Comparison of ENCODE assay signal across 8 mouse cellular contexts in genomic region chr9:15357484-15358275, GRCm38 (mm10). TPM values are rescaled to one million over a fixed set of nuclear protein-coding genes. Genes with fewer than 3 reads are reported as not detected.
A peak's percentile ranks its signal among the peaks of the same experiment; 100 is the strongest.
DNase-seq lines count a peak whose midpoint lies in the region; ATAC-seq and TF ChIP-seq lines count a peak whose summit lies in the region.

Cep295 (minus strand) TSS chr9:15357788.

- H3K9ac ChIP-seq in kidney, embryonic 14.5 days (ENCODE audit: low read depth, low read length): peak within 1 kb of the TSS; percentile 85
- H3K9ac ChIP-seq in limb, embryonic 15.5 days: peak within 1 kb of the TSS; percentile 76

- H3K9me3 ChIP-seq in kidney, embryonic 14.5 days (ENCODE audit: control insufficient read depth, low read length): no peaks in the 10 kb centered on the region
- no peaks in the 10 kb centered on the region for H3K9me3 ChIP-seq in limb, embryonic 15.5 days

- 0 out of 2 replicates have a peak, but pooled peaks have one; percentile 72 for TF ChIP-seq POLR2A in bone marrow macrophage, adult 2 months (IDR thresholded peaks at IDR 0.05; ENCODE audit: borderline replicate concordance, low read depth, low read length)
- peak; percentile 97 for TF ChIP-seq POLR2A in embryonic fibroblast, embryonic 13.5 days (IDR thresholded peaks at IDR 0.05; ENCODE audit: low read depth, low read length)

- H3K4me1 ChIP-seq in bone marrow macrophage, adult 2 months (ENCODE audit: control insufficient read depth, insufficient read depth, low read length): peaks cover 14% of the 10 kb centered on the region
- no peaks in the 10 kb centered on the region for H3K4me1 ChIP-seq in embryonic fibroblast, embryonic 13.5 days (ENCODE audit: control insufficient read depth, insufficient read depth, low read length)
- H3K4me1 ChIP-seq in kidney, embryonic 14.5 days (ENCODE audit: control insufficient read depth, insufficient read depth, low read length): 0 out of 2 replicates have a peak, but pooled peaks cover 6% of the 10 kb centered on the region
- H3K4me1 ChIP-seq in limb, embryonic 15.5 days: no peaks in the 10 kb centered on the region

- peak; percentile 99 for ATAC-seq in kidney, embryonic 14.5 days (ENCODE audit: low FRiP score, low TSS enrichment)
- ATAC-seq in limb, embryonic 15.5 days (ENCODE audit: insufficient number of reproducible peaks, low FRiP score, low TSS enrichment, low read depth): peak; percentile 97

- H3K27me3 ChIP-seq in kidney, embryonic 14.5 days (ENCODE audit: control insufficient read depth, insufficient read depth, low read length): no peaks in the 10 kb centered on the region
- no peaks in the 10 kb centered on the region for H3K27me3 ChIP-seq in limb, embryonic 15.5 days

- WGBS in kidney, embryonic 14.5 days: 3% methylated on average over 60 of the region's 60 CpGs
- 3% methylated on average over 59 of the region's 60 CpGs for WGBS in limb, embryonic 15.5 days

- H3K4me2 ChIP-seq in kidney, embryonic 14.5 days (replicated peaks; ENCODE audit: low read depth, low read length): peak within 1 kb of the TSS; percentile 56
- H3K4me2 ChIP-seq in limb, embryonic 15.5 days: peak within 1 kb of the TSS; percentile 56

- H3K27ac ChIP-seq in bone marrow macrophage, adult 2 months (ENCODE audit: insufficient read depth, low read depth, low read length): peak within 1 kb of the TSS; percentile 88
- H3K27ac ChIP-seq in embryonic fibroblast, embryonic 13.5 days (ENCODE audit: insufficient read depth, low read length): peak within 1 kb of the TSS; percentile 2; the same call in 1 of the 2 replicates
- peak within 1 kb of the TSS; percentile 81 for H3K27ac ChIP-seq in kidney, embryonic 14.5 days (ENCODE audit: low read depth, low read length)
- peak within 1 kb of the TSS; percentile 83 for H3K27ac ChIP-seq in limb, embryonic 15.5 days

- H3K4me3 ChIP-seq in bone marrow macrophage, adult 2 months (ENCODE audit: insufficient read depth, low read length): peak within 1 kb of the TSS; percentile 99
- H3K4me3 ChIP-seq in embryonic fibroblast, embryonic 13.5 days (ENCODE audit: insufficient read depth, low read length): peak within 1 kb of the TSS; percentile 96
- H3K4me3 ChIP-seq in kidney, embryonic 14.5 days (ENCODE audit: low read length): peak within 1 kb of the TSS; percentile 90
- peak within 1 kb of the TSS; percentile 85 for H3K4me3 ChIP-seq in limb, embryonic 15.5 days

- no peak for TF ChIP-seq CTCF in bone marrow macrophage, adult 2 months (IDR thresholded peaks at IDR 0.05; ENCODE audit: low read depth, low read length)
- TF ChIP-seq CTCF in embryonic fibroblast, embryonic 13.5 days (IDR thresholded peaks at IDR 0.05; ENCODE audit: borderline replicate concordance, insufficient read depth, low read length): no peak

- DNase-seq in A20 (ENCODE audit: low read depth, low spot score): peak; percentile 98
- peak; percentile 94 for DNase-seq in heart, adult 9 months (ENCODE audit: low spot score in 2 of 2)
- DNase-seq in monocyte, adult 2 months (ENCODE audit: low read depth in 1 of 2, low spot score in 2 of 2): peak; percentile 83 to 93
- DNase-seq in spleen, postnatal 36 days (ENCODE audit: low spot score in 2 of 2): peak; percentile 95

- peaks cover 8% of the 10 kb centered on the region; the same call in 1 of the 2 replicates for H3K36me3 ChIP-seq in kidney, embryonic 14.5 days (ENCODE audit: control insufficient read depth, insufficient read depth, low read length)
- no peaks in the 10 kb centered on the region; the same call in 1 of the 2 replicates for H3K36me3 ChIP-seq in limb, embryonic 15.5 days

RNA-seq across cellular contexts. Expression of gene Cep295, which starts in this region (rescaled TPM):
- polyA plus RNA-seq in bone marrow macrophage, adult 2 months (2012; ENCODE audit: insufficient read depth, insufficient read length, missing spikeins): 24.5 and 26.2 TPM in 2 replicates
- 25.6 and 27.7 TPM in 2 replicates for polyA plus RNA-seq in embryonic fibroblast, embryonic 13.5 days (2011; ENCODE audit: insufficient read length, low read depth, missing spikeins)
- polyA plus RNA-seq in kidney, embryonic 14.5 days (2014; fragmentation: Nextera tagmentation; extraction: Ambion mirVana): 21.4 and 26.9 TPM in 2 replicates
- polyA plus RNA-seq in limb, embryonic 15.5 days (2015; fragmentation: Nextera tagmentation; extraction: Ambion mirVana): 11.3 and 13.5 TPM in 2 replicates

Comparison
In these comparisons a context has a peak if more than half of its experiments do, and no peak if none do; other contexts are left out.
1. Peak in every context shown above with its lines: DNase-seq, ATAC-seq, H3K4me3 ChIP-seq and H3K27ac ChIP-seq.
2. H3K27ac ChIP-seq: peak in every context shown above with its lines; median percentile 88 in bone marrow macrophage, adult 2 months; 83 in limb, embryonic 15.5 days; 81 in kidney, embryonic 14.5 days; 2 in embryonic fibroblast, embryonic 13.5 days.